Mouse (Mus musculus): ENCODE results near the gene Polg2.
"Not testable (repeated sequence)": the region's sequence is repeated elsewhere in the genome, so short reads cannot be mapped to it uniquely, and the experiment has no call there.

Gene Polg2

DNA sequence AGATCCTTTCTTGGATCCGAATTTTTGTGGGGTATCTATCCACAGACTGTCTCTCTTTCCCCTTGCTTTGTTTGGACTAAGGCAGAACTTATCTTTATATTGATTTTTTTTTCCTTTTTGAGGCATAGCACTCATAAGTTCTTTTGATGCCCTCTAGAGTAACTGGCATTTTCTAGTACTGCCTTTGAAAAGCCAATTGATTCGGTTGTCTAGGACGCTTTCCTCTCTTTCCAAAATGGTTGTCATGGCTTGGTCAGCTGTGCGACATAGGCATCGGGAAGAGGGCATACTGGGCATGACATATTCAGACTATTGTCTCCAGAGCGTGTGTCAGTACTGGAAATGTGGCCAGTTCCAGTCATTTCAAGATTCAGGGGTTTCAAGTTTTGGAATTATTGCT, 10.3 kb upstream of the Polg2 start:
- no peak for DNase-seq (ENCODE audit: low read depth, low spot score)

DNA sequence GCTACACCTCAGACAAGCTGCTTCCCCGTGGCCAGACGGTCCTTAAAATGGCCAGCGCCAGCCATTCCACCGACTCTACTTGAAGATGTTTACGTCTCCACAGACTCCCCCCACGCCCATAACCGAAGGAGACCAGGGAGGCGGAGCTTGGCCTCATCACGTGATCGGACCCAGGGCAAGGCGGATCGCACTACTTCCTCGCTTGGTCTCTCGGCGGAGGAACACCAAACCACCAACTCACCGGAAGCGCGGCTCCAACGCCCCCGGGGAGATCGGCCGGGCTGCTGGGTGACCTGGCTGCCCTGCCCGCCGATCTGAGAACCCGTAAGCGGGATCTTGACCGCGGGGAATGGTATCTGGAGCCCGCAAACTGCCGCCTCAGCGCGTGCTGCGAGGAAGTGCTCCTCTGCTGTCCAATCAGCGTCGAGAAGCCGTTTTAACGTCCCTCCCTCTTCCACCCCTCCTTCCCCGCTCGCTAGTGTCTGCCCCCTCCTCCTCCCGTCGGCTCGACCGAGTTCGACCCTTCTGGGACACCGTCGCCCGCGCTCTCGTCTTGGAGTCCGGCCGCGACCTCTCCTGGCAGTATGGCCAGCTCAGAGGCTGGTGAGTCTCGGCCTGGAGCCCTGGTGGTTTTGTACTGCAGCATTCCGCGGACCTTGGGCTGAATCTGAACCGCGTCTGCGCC, 9.6 kb upstream of the Polg2 start, which contains the start of the genes Ddx5 and Cep95:
TSS of gene Ddx5 (minus strand) at position 411 of the 685 bp plus-strand sequence.
TSS of gene Cep95 (plus strand) at position 478 of the 685 bp plus-strand sequence.
- DNase-seq (ENCODE audit: low read depth, low spot score), result peak; percentile 97

DNA sequence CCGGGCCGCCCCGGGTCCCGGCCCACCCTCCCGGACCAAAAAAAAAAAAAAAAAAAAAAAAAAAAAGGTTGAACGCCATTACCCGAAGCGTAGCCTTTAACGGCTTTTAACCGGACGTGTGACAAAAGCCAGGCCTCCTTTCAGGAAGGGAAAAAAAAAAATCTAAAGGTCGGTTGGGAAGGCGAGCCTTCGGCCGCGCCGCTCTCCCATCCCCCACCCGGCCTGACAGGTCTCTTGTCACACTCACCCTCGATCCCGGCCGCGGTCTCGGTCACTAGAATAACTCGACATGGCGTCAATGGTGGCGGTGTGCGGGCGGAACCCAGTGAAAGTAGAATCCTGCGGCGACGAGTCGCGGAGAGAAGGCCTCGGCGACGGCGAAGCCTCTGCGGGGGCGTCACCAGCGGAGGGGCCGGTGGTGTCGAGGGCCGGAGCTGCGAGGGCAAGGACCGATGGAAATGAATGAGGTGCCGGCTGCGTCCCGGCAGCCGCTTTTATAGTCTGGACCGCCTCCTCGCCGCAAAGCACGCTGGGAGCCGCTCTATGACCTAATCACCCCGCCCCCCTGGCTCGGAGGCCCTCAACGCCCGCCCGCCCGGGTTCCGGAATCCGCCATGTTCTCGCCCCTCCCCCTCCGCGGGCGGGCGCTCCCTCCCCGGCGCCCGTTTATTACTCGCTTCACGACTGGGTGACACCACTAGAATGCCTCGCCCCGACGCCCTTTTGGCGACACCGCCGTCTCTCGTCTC, 8.9 kb upstream of the Polg2 start:
- DNase-seq (ENCODE audit: low read depth, low spot score), result peak; percentile 91

DNA sequence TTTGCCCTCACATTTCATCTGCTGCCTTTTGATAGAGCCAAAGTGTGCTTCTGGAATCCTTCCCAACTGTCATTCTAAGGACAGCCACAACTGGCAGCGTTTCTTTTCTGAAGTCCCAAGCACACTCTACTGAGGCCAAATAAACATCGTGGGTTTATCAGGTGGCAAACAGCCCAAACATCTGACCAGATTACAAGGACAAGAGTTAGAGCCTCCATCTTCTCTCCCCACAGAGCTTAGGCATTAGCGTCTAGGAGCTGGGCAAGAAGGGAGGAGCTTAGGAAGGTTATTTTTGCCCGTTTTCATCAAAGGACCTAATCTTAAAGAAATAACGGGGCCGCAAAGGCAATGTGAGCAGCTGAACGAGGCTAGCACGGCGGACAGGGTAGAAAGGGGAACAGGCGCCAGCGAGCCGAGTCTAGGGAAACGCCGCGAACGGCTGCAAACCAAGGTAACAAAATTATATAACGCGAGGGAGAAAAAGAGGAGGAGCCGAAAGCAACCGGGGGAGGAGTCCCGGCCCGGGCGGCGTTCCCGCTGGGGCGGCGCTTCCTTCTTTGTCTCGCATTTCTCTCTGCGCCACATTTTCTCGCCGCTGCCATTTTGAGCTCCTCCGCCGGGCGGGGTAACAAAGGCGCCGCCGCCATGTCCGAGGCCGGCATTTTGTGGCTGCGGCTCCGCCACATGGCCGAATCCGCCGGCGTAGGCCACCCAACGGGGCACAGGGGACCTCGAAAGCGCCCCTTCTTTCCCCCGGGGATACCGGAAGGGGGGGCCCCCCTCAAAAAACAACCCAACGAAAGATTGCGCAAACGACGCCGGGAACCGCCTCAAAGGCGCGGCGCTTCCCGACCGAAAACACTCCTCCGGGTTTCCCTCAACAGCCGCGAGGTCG, 8.0 kb upstream of the Polg2 start:
- DNase-seq (ENCODE audit: low read depth, low spot score), result peak; percentile 72

DNA sequence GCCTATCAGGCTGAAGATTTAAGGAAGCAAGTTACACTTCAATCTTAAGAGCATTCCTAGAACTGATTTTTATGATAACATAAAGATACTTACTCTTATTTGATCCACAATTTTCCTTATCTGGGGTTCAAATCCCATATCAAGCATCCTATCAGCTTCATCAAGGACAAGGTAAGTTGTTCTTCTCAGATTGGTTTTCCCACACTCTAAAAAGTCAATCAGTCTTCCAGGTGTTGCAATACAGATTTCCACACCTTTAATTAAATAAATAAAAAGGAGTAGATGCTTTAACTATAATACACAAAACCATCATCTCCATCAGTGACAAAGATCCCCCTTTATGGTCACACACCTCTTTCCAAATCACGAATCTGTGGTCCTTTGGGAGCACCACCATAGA, 5.7 kb upstream of the Polg2 start:
- DNase-seq (ENCODE audit: low read depth, low spot score), result no peak

DNA sequence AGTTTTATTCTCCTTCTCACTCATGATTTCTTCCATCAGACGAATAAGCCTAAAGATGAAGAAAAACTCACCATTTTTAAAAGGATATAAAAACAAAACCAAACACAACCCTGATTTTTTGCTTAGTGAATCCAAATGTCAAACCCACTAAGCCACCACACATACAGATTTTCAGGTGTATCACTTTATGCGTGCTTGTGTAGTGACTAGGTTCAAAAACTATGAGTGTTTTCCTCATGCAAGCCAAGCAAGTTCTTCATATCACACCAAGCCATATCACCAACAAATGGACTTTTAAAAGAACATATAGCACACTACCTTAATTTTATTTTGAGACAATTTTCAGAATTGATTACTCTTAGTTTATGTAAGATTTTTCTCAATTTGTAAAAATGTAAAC, 5.1 kb upstream of the Polg2 start:
- DNase-seq (ENCODE audit: low read depth, low spot score), result no peak

DNA sequence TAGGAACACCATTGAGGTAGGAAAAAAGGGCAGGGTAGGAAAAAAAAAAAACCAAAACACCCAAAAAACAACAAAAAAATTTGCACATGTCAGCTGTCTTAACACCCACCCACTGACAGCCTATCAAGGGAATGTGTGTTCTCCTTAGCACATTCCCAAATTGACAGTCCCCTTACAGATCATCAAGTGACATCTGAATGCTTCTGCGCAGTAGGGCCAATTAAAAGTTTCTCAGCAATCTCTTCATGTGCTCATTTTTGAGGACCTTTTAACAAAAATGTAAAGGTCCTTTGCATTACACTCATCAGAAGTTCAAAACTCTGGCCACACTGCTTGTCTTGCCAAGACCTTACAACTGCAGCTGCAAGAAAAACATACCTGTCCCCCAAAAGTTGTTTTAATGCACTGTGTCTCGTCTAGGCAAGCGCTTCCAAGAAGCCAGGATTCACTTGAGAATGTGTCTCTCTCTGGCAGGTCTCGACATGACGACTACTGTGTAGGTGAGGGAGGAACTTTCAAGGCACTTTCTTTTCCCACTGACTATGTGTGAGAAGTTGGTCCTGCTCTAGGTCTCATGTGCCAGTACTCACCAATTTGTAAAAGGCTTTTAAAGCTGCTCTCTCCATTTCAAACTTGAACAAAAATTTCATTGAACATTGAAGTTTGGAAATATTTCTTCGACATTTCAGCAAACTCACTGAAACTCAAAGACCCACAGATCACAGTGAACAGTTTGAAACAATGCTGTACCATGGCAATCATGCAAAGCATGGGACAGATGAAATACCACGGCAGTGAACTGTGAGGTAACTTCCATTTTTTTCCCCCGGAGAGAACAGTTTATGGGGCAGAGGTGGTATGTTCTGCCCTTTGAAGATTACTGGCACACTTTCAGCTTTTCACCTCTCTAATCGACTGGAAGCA, 3.8 kb upstream of the Polg2 start:
- no peak for DNase-seq (ENCODE audit: low read depth, low spot score)

DNA sequence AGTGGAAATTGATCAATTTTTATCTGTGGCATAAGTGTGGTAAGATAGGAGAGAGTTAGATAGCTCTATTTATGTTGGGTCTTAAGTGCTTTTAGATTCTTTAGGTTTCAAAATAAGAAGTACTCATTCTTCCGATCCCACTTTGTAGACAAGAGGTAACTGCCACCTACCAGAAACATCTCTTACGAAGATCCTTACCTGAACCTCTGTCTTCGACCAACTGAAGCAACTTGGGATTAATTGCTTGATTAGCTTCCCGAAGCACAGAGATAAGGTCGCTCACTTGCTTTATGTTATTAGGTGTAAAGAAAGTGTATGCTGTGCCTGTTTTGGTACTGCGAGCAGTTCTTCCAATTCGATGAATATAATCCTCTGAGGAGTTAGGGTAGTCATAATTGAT, 2.9 kb upstream of the Polg2 start:
- DNase-seq (ENCODE audit: low read depth, low spot score), result not testable (repeated sequence)

DNA sequence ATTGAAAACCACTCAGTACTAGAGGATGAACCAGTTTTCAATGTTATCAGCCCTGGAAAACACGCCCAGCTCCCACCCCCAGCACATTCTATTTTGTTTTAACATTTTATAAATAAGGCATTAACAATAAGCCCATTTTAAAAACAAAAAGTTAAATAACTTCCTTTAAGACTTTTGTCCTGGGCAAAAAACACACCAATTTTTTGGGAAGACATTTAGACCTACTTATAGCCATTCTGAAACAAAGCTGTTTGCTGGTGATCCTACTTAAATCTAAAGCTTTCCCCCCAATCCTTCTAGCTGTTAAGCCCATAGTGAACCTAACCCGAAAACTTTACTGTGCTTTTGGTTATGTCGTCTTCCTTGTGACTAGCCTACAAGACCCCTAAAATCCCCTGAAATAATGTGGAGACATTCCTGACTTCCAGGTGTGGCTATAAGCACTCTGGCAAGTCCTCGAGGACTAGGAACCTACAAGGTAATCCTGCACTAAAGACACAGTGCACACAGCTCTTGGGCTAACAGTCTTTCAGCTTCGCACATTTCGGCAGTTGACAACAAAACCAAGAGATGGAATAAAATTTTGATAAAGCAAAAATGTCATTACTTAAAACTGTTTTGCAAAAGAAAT, 1.4 kb upstream of the Polg2 start:
- no peak for DNase-seq (ENCODE audit: low read depth, low spot score)

DNA sequence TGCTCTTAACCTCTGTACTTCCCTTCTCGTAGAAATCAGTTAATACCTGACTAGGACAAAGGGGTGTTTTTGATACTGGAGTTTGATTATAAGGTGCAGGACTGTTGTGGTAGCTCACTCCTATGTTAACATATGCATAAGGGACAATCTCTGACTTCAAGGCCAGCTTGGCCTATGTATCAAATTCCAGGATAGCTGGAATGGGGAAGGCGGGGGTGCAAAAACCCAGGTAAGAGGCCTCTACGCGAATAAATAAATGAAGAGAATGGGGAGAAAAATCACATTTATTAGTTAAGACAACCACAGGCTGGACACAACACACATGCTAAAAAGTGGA, 720 bp upstream of the Polg2 start:
- no peak for DNase-seq (ENCODE audit: low read depth, low spot score)

DNA sequence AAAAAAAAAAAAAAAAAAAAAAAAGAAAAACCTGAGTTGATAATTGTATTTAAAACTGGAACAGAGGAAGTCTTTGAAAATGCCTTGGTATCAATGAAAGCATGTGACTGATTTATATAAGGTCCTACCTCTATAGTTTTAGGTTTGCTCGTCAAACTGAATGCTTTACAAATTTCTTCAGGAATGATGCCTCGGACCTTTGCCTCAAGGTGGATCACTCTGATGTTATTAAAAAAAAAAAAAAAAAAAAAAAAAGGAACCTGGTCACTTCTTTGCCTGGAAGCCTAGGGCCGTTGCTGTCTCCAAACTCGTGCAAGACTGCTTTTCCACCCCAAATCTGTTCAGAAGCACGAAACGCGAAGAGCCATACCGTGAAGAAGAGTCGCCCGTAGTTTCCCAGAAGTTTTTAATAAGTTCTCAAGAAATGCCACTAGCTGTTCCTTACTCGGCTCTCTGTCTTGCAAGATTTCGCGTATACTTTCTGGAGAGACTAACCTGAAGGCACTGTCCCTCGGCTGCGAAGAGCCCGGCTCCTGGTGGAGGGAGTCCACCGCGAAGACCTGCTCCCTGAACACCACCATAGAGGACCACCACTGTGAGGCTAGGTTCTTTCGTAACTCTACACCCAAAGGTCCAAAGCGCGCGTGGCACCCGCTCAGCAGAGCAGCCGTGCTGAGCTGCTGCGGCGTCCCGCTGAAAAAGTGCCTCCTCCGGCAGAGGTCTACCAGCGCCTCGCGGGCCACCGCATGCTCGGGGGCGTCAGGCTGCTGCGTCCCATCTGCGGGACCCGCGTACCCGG, 549 bp downstream of the Polg2 start:
- DNase-seq (ENCODE audit: low read depth, low spot score), result no peak

DNA sequence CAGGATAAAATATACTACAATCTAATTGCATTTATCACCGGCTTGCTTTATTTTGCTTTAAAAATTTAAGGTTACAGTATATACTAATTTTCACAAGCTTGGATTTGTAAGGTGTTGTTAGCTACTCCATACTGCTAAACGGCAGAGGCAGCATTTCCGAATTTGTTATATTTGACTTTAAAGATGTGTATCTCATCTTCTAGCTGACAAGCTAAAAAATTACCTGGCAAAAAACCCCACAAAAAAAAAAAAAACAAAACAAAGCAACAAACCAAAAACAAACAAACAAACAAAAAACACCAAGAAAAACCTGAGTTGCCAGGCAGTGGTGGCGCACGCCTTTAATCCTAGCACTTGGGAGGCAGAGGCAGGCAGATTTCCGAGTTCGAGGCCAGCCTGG, 1.2 kb downstream of the Polg2 start:
- DNase-seq (ENCODE audit: low read depth, low spot score), result no peak

DNA sequence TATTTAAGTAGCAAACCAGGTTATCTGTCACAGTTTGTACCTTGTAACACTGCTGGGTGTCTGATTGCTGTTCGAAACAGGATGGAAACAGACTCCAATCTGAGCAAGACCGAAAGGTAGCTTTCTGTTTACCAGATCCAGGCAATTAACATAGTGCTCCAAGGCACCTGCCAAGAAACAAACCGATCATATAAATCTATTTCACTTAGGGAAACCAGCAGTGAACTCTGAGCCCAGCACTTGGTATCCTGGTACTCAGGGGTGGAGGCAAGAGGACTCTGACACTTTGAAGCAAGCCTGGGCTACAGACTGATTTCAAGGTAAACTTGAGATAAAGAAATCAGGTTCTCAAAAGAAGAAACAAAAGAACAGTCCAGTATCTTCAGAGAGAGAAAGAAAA, 1.9 kb downstream of the Polg2 start:
- no peak for DNase-seq (ENCODE audit: low read depth, low spot score)

DNA sequence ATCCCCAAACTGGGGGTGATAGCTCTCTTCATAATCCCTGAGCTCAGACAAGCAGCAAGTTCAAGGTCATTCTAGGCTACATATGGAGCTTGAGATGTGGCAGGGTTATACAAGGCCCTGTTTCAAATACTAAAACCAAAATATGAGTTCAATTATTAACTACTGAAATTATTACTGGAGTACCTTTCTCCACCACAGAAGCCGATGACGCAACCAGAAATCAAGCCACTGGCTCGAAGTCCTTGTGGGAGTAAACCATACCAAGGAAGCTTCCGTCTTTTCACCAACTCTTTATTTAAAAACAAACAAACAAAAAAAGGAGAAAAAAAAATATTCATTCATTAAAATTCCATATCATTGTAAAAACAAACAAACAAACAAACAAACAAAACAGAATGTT, 2.4 kb downstream of the Polg2 start:
- no peak for DNase-seq (ENCODE audit: low read depth, low spot score)

DNA sequence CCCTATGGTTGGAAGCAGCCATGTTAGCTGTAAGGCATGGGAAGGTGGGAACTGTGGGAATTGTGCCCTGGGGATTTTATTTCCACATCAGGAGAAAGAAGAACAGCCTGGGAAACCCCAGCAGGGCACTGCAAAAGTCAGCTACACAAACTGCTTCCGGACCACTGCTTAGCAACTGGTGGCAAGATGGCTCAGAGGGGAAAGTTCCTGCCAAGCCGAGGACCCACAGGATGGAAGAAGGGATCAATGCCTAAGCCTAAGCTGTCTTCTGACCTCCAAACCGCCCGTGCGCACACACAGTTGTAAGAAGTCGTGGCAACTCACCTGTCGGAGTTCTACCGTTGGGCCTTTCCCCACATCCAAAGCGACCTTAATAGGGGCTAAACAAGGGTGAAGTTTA, 6.3 kb downstream of the Polg2 start:
- no peak for DNase-seq (ENCODE audit: low read depth, low spot score)

DNA sequence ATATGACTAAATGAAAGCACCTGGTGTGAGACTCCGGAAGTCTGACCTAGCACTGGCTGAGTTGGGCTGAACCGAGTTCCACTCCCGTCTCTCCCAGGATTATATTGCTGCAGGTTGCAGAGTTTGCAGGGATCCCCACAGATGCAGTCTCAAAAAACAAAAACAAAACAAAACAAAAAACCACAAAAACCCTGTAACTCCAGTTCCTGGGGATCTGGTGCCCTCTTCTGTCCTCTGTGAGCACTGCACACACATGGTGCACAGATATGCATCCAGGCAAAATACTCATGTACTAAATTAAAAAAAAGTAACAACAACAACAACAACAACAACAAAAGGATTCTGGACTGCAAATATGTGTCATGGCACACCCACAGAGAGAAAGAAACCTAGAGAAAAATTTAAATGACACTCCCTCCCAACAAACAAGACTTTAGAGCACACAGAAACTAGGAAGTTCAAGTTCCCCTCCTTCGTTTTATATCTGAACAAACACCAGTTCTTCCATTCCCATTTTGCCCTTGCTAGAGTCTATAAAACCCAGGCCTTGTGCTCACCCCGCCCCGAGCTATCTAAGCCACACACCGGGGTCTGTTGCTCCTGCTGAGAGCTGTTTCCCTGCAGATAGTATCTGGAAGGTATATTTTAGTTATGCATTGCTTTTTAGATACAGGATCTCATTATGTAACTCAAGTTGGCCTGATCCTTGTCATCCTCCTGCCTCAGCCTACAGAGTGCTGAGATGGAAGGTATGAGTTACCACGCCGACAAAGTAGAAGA, 9.0 kb downstream of the Polg2 start:
- no peak for DNase-seq (ENCODE audit: low read depth, low spot score)

DNA sequence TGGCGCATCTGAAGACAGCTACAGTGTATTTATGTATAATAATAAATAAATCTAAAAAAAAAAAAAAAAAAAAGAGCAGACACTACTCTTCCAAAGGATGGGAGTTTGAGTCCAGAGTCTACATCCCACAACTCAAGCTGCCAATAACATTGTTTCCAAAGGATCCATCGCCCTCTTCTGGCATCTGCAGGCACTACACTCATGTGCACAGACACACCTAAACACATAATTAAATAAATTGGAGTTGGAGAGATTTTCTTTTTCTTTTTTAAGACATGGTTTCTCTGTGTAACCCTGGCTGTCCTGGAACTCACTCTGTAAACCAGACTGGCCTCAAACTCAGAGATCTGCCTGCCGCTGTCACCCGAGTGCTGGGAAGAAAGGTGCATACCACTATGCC, 11.8 kb downstream of the Polg2 start:
- DNase-seq (ENCODE audit: low read depth, low spot score), result no peak

DNA sequence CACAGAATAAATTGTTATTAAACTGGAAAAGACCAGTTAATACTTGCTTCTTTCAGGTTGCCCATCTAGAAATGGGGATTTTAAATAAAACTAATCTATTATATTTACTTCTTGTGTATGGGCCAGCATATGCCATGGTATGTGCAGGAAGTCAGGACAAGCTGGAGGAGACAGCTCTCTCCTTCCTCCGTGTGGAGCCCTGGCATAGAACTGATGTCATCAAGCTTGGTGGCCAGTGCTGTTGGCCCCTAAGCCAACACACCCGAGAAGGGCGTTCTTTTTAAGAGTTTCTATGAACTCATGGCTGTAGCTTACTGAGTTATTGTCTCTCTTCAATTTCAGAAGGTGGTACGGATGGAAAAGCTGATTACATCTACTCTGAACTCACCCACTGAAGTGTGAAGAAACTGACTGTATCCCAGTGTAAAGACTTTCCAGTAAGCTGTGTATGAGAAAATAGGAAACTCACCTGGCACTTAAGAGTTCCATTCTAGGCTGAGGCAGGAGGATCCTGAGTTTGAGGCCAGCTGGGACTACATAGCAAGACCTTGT, 12.7 kb downstream of the Polg2 start:
- DNase-seq (ENCODE audit: low read depth, low spot score), result no peak

DNA sequence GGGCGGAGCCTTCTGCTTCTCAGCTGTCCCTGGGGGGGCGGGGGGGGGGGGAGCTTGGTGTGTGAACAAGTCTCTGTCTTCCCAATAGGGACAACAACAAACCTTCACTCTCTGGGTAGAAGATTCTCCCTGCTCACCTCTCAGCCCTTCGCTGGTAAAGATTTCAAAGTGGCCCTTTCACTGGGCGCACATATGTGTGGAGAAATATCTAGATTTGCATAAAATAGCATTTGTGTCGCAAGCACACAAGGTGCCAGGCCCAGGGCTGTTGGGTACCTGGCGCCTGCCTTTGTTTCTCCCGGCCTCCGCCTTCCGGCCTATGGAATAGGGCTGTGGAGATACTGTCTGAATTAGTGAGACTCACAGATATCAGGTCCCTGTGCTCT, 16.5 kb downstream of the Polg2 start:
- DNase-seq (ENCODE audit: low read depth, low spot score), result no peak
